16 mouse cellular contexts compared by ENCODE assay signal in genomic region chr12:93960869-93961268, GRCm38 (mm10).
"Had no signal": no experiment of that assay in that cellular context is flagged by ENCODE, and none has a peak within 500 bp of the region (broad histone marks: within the 10 kb centered on the region; RNA-seq: fewer than 3 reads in every experiment).

No protein-coding gene starts in this region.

- H3K27me3 ChIP-seq: neural tube, embryonic 13.5 days; neural tube, embryonic 15.5 days; stomach, embryonic 15.5 days had no signal

- H3K4me3 ChIP-seq: neural tube, embryonic 13.5 days; neural tube, embryonic 15.5 days; stomach, embryonic 15.5 days had no signal

- H3K27ac ChIP-seq: neural tube, embryonic 13.5 days; neural tube, embryonic 15.5 days; stomach, embryonic 15.5 days; stomach, postnatal 0 days had no signal

- H3K36me3 ChIP-seq: neural tube, embryonic 13.5 days; neural tube, embryonic 15.5 days; stomach, embryonic 15.5 days had no signal

- DNase-seq: retina, postnatal 1 day; right cerebral cortex, adult 18-20 months; right cerebral cortex, postnatal 14 days; right cerebral cortex, postnatal 25 days; right cerebral cortex, postnatal 4 days; spleen, adult 18-20 months; thymus, adult 18-20 months; thymus, adult 2 months; thymus, postnatal 14 days; thymus, postnatal 25 days; thymus, postnatal 36 days; thymus, postnatal 4 days had no signal

- H3K9ac ChIP-seq: neural tube, embryonic 13.5 days; neural tube, embryonic 15.5 days; stomach, embryonic 15.5 days had no signal

- H3K4me1 ChIP-seq: neural tube, embryonic 13.5 days; neural tube, embryonic 15.5 days; stomach, embryonic 15.5 days had no signal

- H3K9me3 ChIP-seq: neural tube, embryonic 13.5 days; neural tube, embryonic 15.5 days; stomach, embryonic 15.5 days had no signal

- H3K4me2 ChIP-seq: neural tube, embryonic 13.5 days; neural tube, embryonic 15.5 days; stomach, embryonic 15.5 days had no signal
